In genomic region chr7:66704631-66705030, GRCm38 (mm10) we compare ENCODE assay signal across 28 mouse cellular contexts. TPM values are rescaled to one million over a fixed set of nuclear protein-coding genes. Genes with fewer than 3 reads are reported as not detected.
DNase-seq lines count a peak whose midpoint lies in the region; ATAC-seq and TF ChIP-seq lines count a peak whose summit lies in the region.
"Had no signal": no experiment of that assay in that cellular context is flagged by ENCODE, and none has a peak within 500 bp of the region (broad histone marks: within the 10 kb centered on the region; RNA-seq: fewer than 3 reads in every experiment).

No protein-coding gene starts in this region.

- no peak for TF ChIP-seq EP300 in lung, postnatal 0 days (IDR thresholded peaks at IDR 0.05)

- H3K9ac ChIP-seq in lung, postnatal 0 days (replicated peaks; ENCODE audit: low read depth), result no peak overlapping the region
- H3K9ac ChIP-seq: embryonic facial prominence, embryonic 15.5 days; forebrain, embryonic 15.5 days; hindbrain, embryonic 14.5 days; limb, embryonic 13.5 days; liver, embryonic 15.5 days had no signal

- 80% methylated on average over 3 of the region's 3 CpGs for WGBS in lung, postnatal 0 days
- WGBS in lung, adult 2 months, result 74% methylated on average over 3 of the region's 3 CpGs

- peak; percentile 37 for DNase-seq in adrenal gland, adult 8-10 months
- DNase-seq in adrenal gland, adult 18-20 months (ENCODE audit: low spot score in 2 of 2), result no peak
- peak; percentile 56 for DNase-seq in lung, postnatal 0 days (ENCODE audit: low spot score)
- DNase-seq in lung, adult 2 months, result no peak
- peak; percentile 35 for DNase-seq in lung, postnatal 25 days (ENCODE audit: low spot score)
- no peak for DNase-seq in embryo, embryonic 10.5 days (ENCODE audit: low spot score)
- DNase-seq in thymus, postnatal 36 days, result no peak
- DNase-seq in heart, adult 18-20 months, result no peak
- DNase-seq: cerebellum, adult 11-12 months; cerebellum, postnatal 14 days; embryo, embryonic 11 days; gastrocnemius, postnatal 25 days; heart, postnatal 4 days; kidney, adult 18-20 months; layer of hippocampus, adult 9-11 months; right cerebral cortex, postnatal 25 days; spleen, adult 18-20 months had no signal

- H3K27ac ChIP-seq in lung, postnatal 0 days (ENCODE audit: low read length), result no peak overlapping the region
- H3K27ac ChIP-seq: embryonic facial prominence, embryonic 15.5 days; forebrain, embryonic 15.5 days; heart, embryonic 10.5 days; hindbrain, embryonic 14.5 days; limb, embryonic 13.5 days; liver, embryonic 15.5 days; macrophage had no signal

- H3K27me3 ChIP-seq in lung, postnatal 0 days (replicated peaks; ENCODE audit: insufficient read depth, low read length), result no peaks in the 10 kb centered on the region
- H3K27me3 ChIP-seq: embryonic facial prominence, embryonic 15.5 days; forebrain, embryonic 15.5 days; limb, embryonic 13.5 days; liver, embryonic 15.5 days had no signal

- no peak overlapping the region for H3K4me3 ChIP-seq in lung, postnatal 0 days (ENCODE audit: low read depth, low read length)
- H3K4me3 ChIP-seq in lung, adult 2 months (replicated peaks; ENCODE audit: extremely low read depth, low read depth, low read length), result no peak overlapping the region
- H3K4me3 ChIP-seq: embryonic facial prominence, embryonic 15.5 days; forebrain, embryonic 15.5 days; heart, embryonic 10.5 days; limb, embryonic 13.5 days; liver, embryonic 15.5 days had no signal

- H3K4me2 ChIP-seq in lung, postnatal 0 days (replicated peaks; ENCODE audit: low read depth, low read length), result no peak overlapping the region
- H3K4me2 ChIP-seq: embryonic facial prominence, embryonic 15.5 days; forebrain, embryonic 15.5 days; hindbrain, embryonic 14.5 days; limb, embryonic 13.5 days; liver, embryonic 15.5 days; midbrain, embryonic 11.5 days had no signal

- ATAC-seq in lung, postnatal 0 days, result peak; percentile 41
- ATAC-seq: CD4-positive, CD25-positive, alpha-beta regulatory T cell, adult 4 months; forebrain, embryonic 15.5 days; inflammation-experienced regulatory T-cells, adult 6 months had no signal

- TF ChIP-seq POLR2A in lung, adult 2 months (IDR thresholded peaks at IDR 0.05; ENCODE audit: borderline replicate concordance, extremely low read depth, low read depth, low read length), result no peak

- no peak for TF ChIP-seq CTCF in lung, postnatal 0 days (IDR thresholded peaks at IDR 0.05)
- TF ChIP-seq CTCF in lung, adult 2 months (IDR thresholded peaks at IDR 0.05; ENCODE audit: insufficient read depth, low read length), result no peak

- no peaks in the 10 kb centered on the region for H3K4me1 ChIP-seq in lung, postnatal 0 days (ENCODE audit: insufficient read depth, low read depth, low read length)
- no peaks in the 10 kb centered on the region for H3K4me1 ChIP-seq in lung, adult 2 months (ENCODE audit: control insufficient read depth, insufficient read depth, low read length)
- H3K4me1 ChIP-seq: embryonic facial prominence, embryonic 15.5 days; forebrain, embryonic 15.5 days; heart, embryonic 10.5 days; limb, embryonic 13.5 days; liver, embryonic 15.5 days had no signal

- peaks cover 3% of the 10 kb centered on the region; the same call in 1 of the 2 replicates for H3K36me3 ChIP-seq in lung, postnatal 0 days (ENCODE audit: insufficient read depth, low read length)
- H3K36me3 ChIP-seq: liver, embryonic 15.5 days had no signal

- H3K9me3 ChIP-seq in lung, postnatal 0 days (ENCODE audit: low read length), result no peaks in the 10 kb centered on the region
- H3K9me3 ChIP-seq: embryonic facial prominence, embryonic 15.5 days; forebrain, embryonic 15.5 days; heart, embryonic 10.5 days; limb, embryonic 13.5 days; liver, embryonic 15.5 days had no signal

RNA-seq across cellular contexts. Expression of gene Lins1, which starts 14.9 kb away (rescaled TPM):
- 10 to 100 TPM; 10.3 to 11.9 (median 10.7) TPM for total RNA-seq in adrenal gland, adult 8-10 months (2022)
- total RNA-seq in adrenal gland, adult 18-20 months (2021), result 1 to 10 TPM; 9.5 to 9.6 TPM
- 7.0 and 8.7 TPM in 2 replicates for polyA plus RNA-seq in lung, postnatal 0 days (2015; fragmentation: Nextera tagmentation; extraction: Ambion mirVana)
- polyA plus RNA-seq in lung, adult 2 months (2012; rRNA removed), result 5.5 and 7.3 TPM in 2 replicates
- 1 to 10 TPM; 2.5 to 3.9 TPM for total RNA-seq in heart, adult 18-20 months (2021)

RNA-seq across cellular contexts. Expression of gene Asb7, which starts 15.2 kb away (rescaled TPM):
- 10 to 100 TPM; 16.2 to 26.1 (median 18.6) TPM for total RNA-seq in adrenal gland, adult 8-10 months (2022)
- 10 to 100 TPM; 12.8 to 13.7 TPM for total RNA-seq in adrenal gland, adult 18-20 months (2021)
- 6.1 and 6.5 TPM in 2 replicates for polyA plus RNA-seq in lung, postnatal 0 days (2015; fragmentation: Nextera tagmentation; extraction: Ambion mirVana)
- 3.0 and 4.1 TPM in 2 replicates for polyA plus RNA-seq in lung, adult 2 months (2012; rRNA removed)
- 1 to 10 TPM; 5.7 to 6.2 TPM for total RNA-seq in heart, adult 18-20 months (2021)

RNA-seq across cellular contexts. Expression of gene Cers3, which starts 38.7 kb away (rescaled TPM):
- under 1 TPM; 0.06 to 0.27 (median 0.21) TPM for total RNA-seq in adrenal gland, adult 8-10 months (2022)
- total RNA-seq in adrenal gland, adult 18-20 months (2021), result under 1 TPM; 0.10 to 0.23 TPM
- polyA plus RNA-seq in lung, postnatal 0 days (2015; fragmentation: Nextera tagmentation; extraction: Ambion mirVana), result 5.7 and 7.1 TPM in 2 replicates
- 0.28 and 9.0 TPM in 2 replicates for polyA plus RNA-seq in lung, adult 2 months (2012; rRNA removed)
- total RNA-seq in heart, adult 18-20 months (2021), result under 1 TPM in 1 of 2 experiments, not detected in 1; 0.15 TPM
- total RNA-seq: gastrocnemius, postnatal 25 days had no signal
- polyA plus RNA-seq: CD4-positive, CD25-positive, alpha-beta regulatory T cell, adult 4 months; inflammation-experienced regulatory T-cells, adult 6 months; large intestine, adult 2 months; macrophage had no signal

Comparison
In these comparisons a context has a peak if more than half of its experiments do, and no peak if none do; other contexts are left out.
1. DNase-seq: peak in adrenal gland, adult 8-10 months (single experiment), lung, postnatal 0 days (single experiment) and lung, postnatal 25 days (single experiment); none in adrenal gland, adult 18-20 months (0 of 2), lung, adult 2 months (single experiment), embryo, embryonic 10.5 days (single experiment), thymus, postnatal 36 days (0 of 2) and heart, adult 18-20 months (0 of 2).